Mouse (Mus musculus): ENCODE results near the gene Rabggtb.
A peak's percentile ranks its signal among the peaks of the same experiment; 100 is the strongest.

Gene Rabggtb

GRCm38 (mm10) chr3:153912546-153913509 is at the start of gene Rabggtb:
TSS of gene Rabggtb (minus strand) at chr3:153913009.
- ATAC-seq (ENCODE audit: low TSS enrichment), result peak; percentile 95

GRCm38 (mm10) chr3:153961632-153962389 is 49.0 kb upstream of the Rabggtb start:
- peak; percentile 66; the same call in 1 of the 2 replicates for ATAC-seq (ENCODE audit: low TSS enrichment)

- ATAC-seq (ENCODE audit: low TSS enrichment), result no peak
Measured at GRCm38 (mm10) chr3:153960884-153961283, 48.1 kb upstream of the Rabggtb start.

GRCm38 (mm10) chr3:153959731-153960207 is 47.0 kb upstream of the Rabggtb start:
- ATAC-seq (ENCODE audit: low TSS enrichment), result 0 out of 2 replicates have a peak, but pooled peaks have one; percentile 6

- peak; percentile 53; the same call in 1 of the 2 replicates for ATAC-seq (ENCODE audit: low TSS enrichment)
Measured at GRCm38 (mm10) chr3:153959035-153959730, 46.4 kb upstream of the Rabggtb start.

GRCm38 (mm10) chr3:153957916-153958315 is 45.1 kb upstream of the Rabggtb start:
- no peak for ATAC-seq (ENCODE audit: low TSS enrichment)

- no peak for ATAC-seq (ENCODE audit: low TSS enrichment)
Measured at GRCm38 (mm10) chr3:153948176-153948575, 35.4 kb upstream of the Rabggtb start.

GRCm38 (mm10) chr3:153947271-153947670 is 34.5 kb upstream of the Rabggtb start:
- no peak for ATAC-seq (ENCODE audit: low TSS enrichment)

GRCm38 (mm10) chr3:153944335-153944990 is 31.7 kb upstream of the Rabggtb start, which contains the start of gene Acadm:
TSS of gene Acadm (minus strand) at chr3:153944632.
- ATAC-seq (ENCODE audit: low TSS enrichment), result peak; percentile 86

- ATAC-seq (ENCODE audit: low TSS enrichment), result peak; percentile 62
Measured at GRCm38 (mm10) chr3:153943901-153944334, 31.1 kb upstream of the Rabggtb start.

- ATAC-seq (ENCODE audit: low TSS enrichment), result no peak
Measured at GRCm38 (mm10) chr3:153943003-153943640, 30.3 kb upstream of the Rabggtb start.

GRCm38 (mm10) chr3:153941613-153942012 is 28.8 kb upstream of the Rabggtb start:
- ATAC-seq (ENCODE audit: low TSS enrichment), result no peak

- no peak for ATAC-seq (ENCODE audit: low TSS enrichment)
Measured at GRCm38 (mm10) chr3:153940486-153940885, 27.7 kb upstream of the Rabggtb start.

- no peak for ATAC-seq (ENCODE audit: low TSS enrichment)
Measured at GRCm38 (mm10) chr3:153940021-153940420, 27.2 kb upstream of the Rabggtb start.

GRCm38 (mm10) chr3:153937116-153937810 is 24.5 kb upstream of the Rabggtb start:
- no peak for ATAC-seq (ENCODE audit: low TSS enrichment)

GRCm38 (mm10) chr3:153935878-153936277 is 23.1 kb upstream of the Rabggtb start:
- peak; percentile 73 for ATAC-seq (ENCODE audit: low TSS enrichment)

GRCm38 (mm10) chr3:153932461-153932860 is 19.7 kb upstream of the Rabggtb start:
- ATAC-seq (ENCODE audit: low TSS enrichment), result no peak

- ATAC-seq (ENCODE audit: low TSS enrichment), result peak; percentile 38; the same call in 1 of the 2 replicates
Measured at GRCm38 (mm10) chr3:153929526-153929925, 16.7 kb upstream of the Rabggtb start.

GRCm38 (mm10) chr3:153926333-153926732 is 13.5 kb upstream of the Rabggtb start:
- no peak for ATAC-seq (ENCODE audit: low TSS enrichment)

Measured in frontal cortex, adult (tissue).